Mouse (Mus musculus) hindbrain, embryonic 16.5 days (tissue): ENCODE measurements around the gene Gna13. TPM values are rescaled to one million over a fixed set of nuclear protein-coding genes. Genes with fewer than 3 reads are reported as not detected.
A peak's percentile ranks its signal among the peaks of the same experiment; 100 is the strongest.

Source experiments
- ATAC-seq: fragments of 200-750 bp; cut with Nextera tagmentation; 2 replicates; pipeline ENCODE4 v1.8.0; 2017; ENCODE audit warnings: moderate TSS enrichment, moderate library complexity
- H3K27ac ChIP-seq: fragments of 300-500 bp; sonication (generic); 2 replicates; pipeline ENCODE4 v1.5.1; 2014; ENCODE audit warnings: low read depth, mild to moderate bottlenecking, control low read depth, low read length, moderate library complexity
- H3K27me3 ChIP-seq: fragments of 300-500 bp; sonication (generic); replicated peaks from 2 replicates; pipeline ENCODE4 v1.6.1; 2014; ENCODE audit warnings: low read length; ENCODE audit not compliant: control insufficient read depth, insufficient read depth
- H3K36me3 ChIP-seq: fragments of 300-500 bp; sonication (generic); 2 replicates; pipeline ENCODE4 v1.6.1; 2014; ENCODE audit warnings: mild to moderate bottlenecking, low read length, moderate library complexity, mixed read lengths; ENCODE audit not compliant: control insufficient read depth, insufficient read depth
- H3K4me1 ChIP-seq: fragments of 300-500 bp; sonication (generic); 2 replicates; pipeline ENCODE4 v1.6.1; 2014; ENCODE audit warnings: low read depth, low read length; ENCODE audit not compliant: control insufficient read depth, insufficient read depth
- H3K4me2 ChIP-seq: fragments of 300-500 bp; sonication (generic); 2 replicates; pipeline ENCODE4 v1.6.1; 2014; ENCODE audit warnings: mild to moderate bottlenecking, low read length, control low read depth, moderate library complexity
- H3K4me3 ChIP-seq: fragments of 300-500 bp; sonication (generic); 2 replicates; pipeline ENCODE4 v1.5.1; 2014; ENCODE audit warnings: mild to moderate bottlenecking, low read length, control low read depth, moderate library complexity
- H3K9ac ChIP-seq: fragments of 300-500 bp; sonication (generic); 2 replicates; pipeline ENCODE4 v1.6.1; 2014; ENCODE audit warnings: low read depth, mild to moderate bottlenecking, control low read depth, low read length, moderate library complexity
- H3K9me3 ChIP-seq: fragments of 300-500 bp; sonication (generic); 2 replicates; pipeline ENCODE4 v1.6.1; 2014; ENCODE audit warnings: mild to moderate bottlenecking, low read length, moderate library complexity; ENCODE audit not compliant: control insufficient read depth
- WGBS: fragments of 180-500 bp; shearing (Covaris S2); extraction: QIAGEN DNeasy Blood & Tissue Kit; methylation state at CpG from one replicate; pipeline ENCODE4 v1.1.7; 2014; 5-methylcytosine and 5-hydroxymethylcytosine counted together
- polyA plus RNA-seq: library from polyadenylated mRNA; unstranded; fragments of >200 nt; fragmentation: Nextera tagmentation; extraction: Ambion mirVana; gene quantifications from 2 replicates; pipeline ENCODE4 v1.2.1, GENCODE M21; 2015

Gene Gna13
- polyA plus RNA-seq, 1 experiment from 2014 or later, result 21.3 TPM

DNA sequence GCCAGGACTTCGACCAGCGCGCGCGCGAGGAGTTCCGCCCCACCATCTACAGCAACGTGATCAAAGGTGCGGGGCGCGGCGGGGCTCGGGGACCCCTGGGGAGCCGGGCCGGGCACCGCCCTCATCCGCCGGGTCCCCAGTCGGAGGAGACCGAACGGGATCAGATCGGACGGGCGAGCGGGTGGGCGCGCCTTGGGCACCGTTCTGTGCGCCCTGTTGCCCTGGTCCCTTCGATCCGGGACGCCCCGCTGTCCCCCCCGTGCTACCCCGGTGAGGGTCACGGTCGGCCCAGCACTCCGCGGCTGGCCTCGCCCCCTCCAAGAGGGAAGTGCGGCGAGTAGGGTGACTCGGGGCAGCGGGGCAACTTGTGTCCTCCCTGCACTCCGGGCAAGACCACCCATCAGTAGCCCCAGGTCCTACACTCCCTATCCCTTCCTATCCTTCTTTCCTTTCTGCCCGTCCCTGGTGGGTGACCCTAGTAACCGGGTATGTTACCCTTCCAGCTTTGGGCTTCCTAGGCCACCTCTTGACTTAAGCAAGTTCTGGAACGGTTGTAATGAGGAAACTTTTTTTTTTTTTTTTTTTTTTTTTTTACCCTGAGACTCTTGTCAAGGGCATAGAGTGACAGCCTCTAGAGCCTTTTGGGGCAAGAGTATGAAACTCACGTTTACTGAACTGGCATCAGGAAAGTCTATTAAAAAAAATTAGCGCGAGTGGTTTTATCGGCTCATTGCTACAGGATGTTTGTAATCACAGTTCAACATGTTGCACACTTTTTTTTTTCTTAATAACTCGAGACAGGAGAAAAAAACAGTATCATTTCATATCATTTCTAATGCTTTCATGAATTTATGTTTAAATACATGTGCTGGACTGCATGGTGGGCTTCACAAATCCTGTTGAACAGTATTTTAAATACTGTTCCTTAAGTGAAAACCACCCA, 831 bp downstream of the Gna13 start:
- peak overlapping the region; percentile 91 for H3K4me3 ChIP-seq
- H3K36me3 ChIP-seq, result 0 out of 2 replicates have a peak, but pooled peaks cover 2% of the 10 kb centered on the region
- H3K4me1 ChIP-seq, result peaks cover 45% of the 10 kb centered on the region
- H3K27me3 ChIP-seq, result no peaks in the 10 kb centered on the region
- peak; percentile 44 for ATAC-seq
- H3K9me3 ChIP-seq, result no peaks in the 10 kb centered on the region
- peak overlapping the region; percentile 97 for H3K27ac ChIP-seq
- peak overlapping the region; percentile 89 for H3K9ac ChIP-seq
- H3K4me2 ChIP-seq, result peak overlapping the region; percentile 70
- 5% methylated on average over 25 of the region's 53 CpGs for WGBS

DNA sequence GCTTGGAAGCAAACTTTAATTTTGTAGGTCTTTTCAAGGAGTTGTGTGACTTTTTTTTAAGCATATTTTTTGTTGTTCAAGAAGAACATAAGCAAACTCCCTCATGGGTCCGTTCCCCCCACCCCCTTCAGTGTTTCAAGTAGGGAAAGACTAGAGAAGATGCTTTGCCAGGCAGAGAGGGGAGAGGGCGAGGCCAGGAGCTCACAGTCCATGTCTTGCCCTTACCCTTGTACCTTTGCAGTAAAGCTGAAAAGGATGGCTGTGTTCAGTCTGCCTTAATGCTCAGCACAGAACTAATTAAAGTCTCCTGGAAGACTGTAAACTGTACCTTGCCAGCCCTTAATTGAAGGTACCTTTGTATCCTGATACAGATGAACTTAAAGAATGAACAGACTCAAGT, 1.7 kb downstream of the Gna13 start:
- WGBS, result 61% methylated on average over 2 of the region's 2 CpGs
- Histone ChIP-seq H3K36me3 (peaks cover 2% of the 10 kb centered on the region; the same call in 1 of the 2 replicates), H3K4me2 (peak overlapping the region; percentile 70), H3K9ac (peak overlapping the region; percentile 29; the same call in 1 of the 2 replicates), H3K9me3 (no peaks in the 10 kb centered on the region), H3K4me1 (peaks cover 50% of the 10 kb centered on the region), H3K27ac (no peak overlapping the region), H3K4me3 (peak overlapping the region; percentile 9), H3K27me3 (no peaks in the 10 kb centered on the region)
- ATAC-seq, result no peak

DNA sequence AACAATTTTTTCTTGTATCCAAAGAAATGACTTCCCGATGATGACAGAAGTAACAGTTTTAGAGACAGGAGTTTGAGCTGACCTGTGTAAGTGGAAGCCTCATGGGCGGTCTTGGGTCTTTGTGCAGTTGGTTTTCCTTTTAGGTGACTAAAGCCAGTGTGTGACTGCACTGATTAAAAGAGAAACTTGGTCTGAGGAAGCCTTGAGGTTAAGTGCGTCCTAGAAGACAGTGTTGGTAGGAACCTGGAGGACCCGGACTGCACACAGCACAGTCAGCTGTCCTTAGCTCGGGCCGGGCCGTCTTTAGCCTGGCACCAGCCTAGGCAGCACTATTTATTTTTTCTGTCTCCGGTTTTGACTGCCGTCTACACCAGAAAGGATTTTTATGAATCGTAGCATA, 2.2 kb downstream of the Gna13 start:
- 69% methylated on average over 10 of the region's 10 CpGs for WGBS
- Histone ChIP-seq H3K9ac (peak overlapping the region; percentile 29; the same call in 1 of the 2 replicates), H3K4me3 (peak overlapping the region; percentile 9), H3K27me3 (no peaks in the 10 kb centered on the region), H3K27ac (no peak overlapping the region), H3K36me3 (peaks cover 5% of the 10 kb centered on the region), H3K4me2 (peak overlapping the region; percentile 70), H3K4me1 (peaks cover 52% of the 10 kb centered on the region), H3K9me3 (no peaks in the 10 kb centered on the region)
- ATAC-seq, result no peak

DNA sequence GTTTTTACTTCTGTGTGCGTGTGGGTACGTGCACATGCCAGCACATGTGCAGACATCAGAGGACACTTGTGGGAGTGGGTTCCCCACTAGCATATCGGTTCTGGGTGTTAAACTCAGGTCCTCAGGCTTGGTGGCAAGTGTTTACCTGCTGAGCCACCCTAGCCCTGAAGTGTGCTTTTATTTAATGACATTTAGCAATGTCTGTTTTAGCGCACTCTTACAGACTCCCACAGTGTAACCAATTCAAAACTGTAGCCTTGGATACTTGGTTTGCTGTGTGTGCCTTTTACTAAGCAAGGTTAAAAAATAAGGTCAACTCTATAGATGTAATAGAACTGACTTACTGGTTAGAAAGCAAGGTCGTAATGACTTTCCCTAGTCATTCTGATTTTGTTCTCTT, 3.2 kb downstream of the Gna13 start:
- Histone ChIP-seq H3K9ac (no peak overlapping the region), H3K27ac (no peak overlapping the region), H3K4me1 (peaks cover 56% of the 10 kb centered on the region), H3K27me3 (no peaks in the 10 kb centered on the region), H3K36me3 (peaks cover 5% of the 10 kb centered on the region), H3K4me3 (no peak overlapping the region; the same call in 1 of the 2 replicates), H3K4me2 (peak overlapping the region; percentile 70; the same call in 1 of the 2 replicates), H3K9me3 (no peaks in the 10 kb centered on the region)
- ATAC-seq, result no peak
- 86% methylated on average over 5 of the region's 5 CpGs for WGBS

DNA sequence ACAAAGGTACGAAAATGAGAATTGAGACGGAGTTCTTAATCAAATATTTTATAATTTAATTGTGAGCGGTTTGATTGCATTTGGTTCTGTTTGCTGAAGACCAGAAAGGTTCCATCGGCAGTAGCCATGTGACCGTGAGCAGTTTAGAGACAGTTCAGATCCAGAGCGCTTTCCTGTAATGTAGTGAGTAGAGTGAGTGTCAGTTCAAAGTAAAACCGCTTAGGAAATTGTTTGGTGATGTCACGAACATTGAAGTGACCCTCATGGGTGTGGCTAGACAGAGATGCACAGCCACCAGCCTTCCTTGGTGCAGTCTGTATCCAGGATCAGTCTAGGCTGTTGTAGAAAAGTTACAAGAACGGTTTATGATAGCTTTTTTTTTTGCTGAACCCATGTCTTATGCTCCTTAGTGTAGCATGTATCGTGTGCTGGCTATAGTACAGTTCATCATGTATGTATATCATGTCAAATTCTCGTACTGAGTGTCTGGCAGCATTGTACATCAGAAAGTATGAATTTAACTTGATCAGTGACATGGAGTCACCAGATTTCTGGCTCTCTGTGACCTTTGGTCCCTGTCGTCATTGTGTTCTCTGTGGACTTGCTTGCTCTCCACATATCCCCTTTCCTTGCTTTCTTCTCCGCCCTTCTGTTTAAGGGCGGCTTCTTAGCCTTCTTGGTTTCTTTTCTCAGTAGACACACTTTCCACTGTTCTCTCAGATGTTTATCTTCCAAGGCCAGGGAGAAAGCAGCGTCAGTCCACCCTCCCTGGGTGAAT, 4.4 kb downstream of the Gna13 start:
- 85% methylated on average over 15 of the region's 15 CpGs for WGBS
- Histone ChIP-seq H3K9me3 (no peaks in the 10 kb centered on the region), H3K36me3 (peaks cover 5% of the 10 kb centered on the region), H3K27me3 (no peaks in the 10 kb centered on the region), H3K4me3 (no peak overlapping the region), H3K4me1 (peaks cover 51% of the 10 kb centered on the region), H3K4me2 (peak overlapping the region; percentile 23), H3K27ac (no peak overlapping the region), H3K9ac (no peak overlapping the region)
- no peak for ATAC-seq

- Histone ChIP-seq H3K4me3 (no peak overlapping the region), H3K27me3 (no peaks in the 10 kb centered on the region), H3K9me3 (no peaks in the 10 kb centered on the region), H3K9ac (no peak overlapping the region), H3K36me3 (peaks cover 5% of the 10 kb centered on the region), H3K4me1 (peaks cover 49% of the 10 kb centered on the region), H3K4me2 (no peak overlapping the region), H3K27ac (no peak overlapping the region)
- WGBS, result 89% methylated on average over 3 of the region's 3 CpGs
- ATAC-seq, result no peak
These were observed 6.5 kb downstream of the Gna13 start for GRCm38 (mm10) chr11:109369026-109369637.

GRCm38 (mm10) chr11:109375412-109375811, 12.8 kb downstream of the Gna13 start:
- Histone ChIP-seq H3K27me3 (no peaks in the 10 kb centered on the region), H3K36me3 (no peaks in the 10 kb centered on the region; the same call in 1 of the 2 replicates)

DNA sequence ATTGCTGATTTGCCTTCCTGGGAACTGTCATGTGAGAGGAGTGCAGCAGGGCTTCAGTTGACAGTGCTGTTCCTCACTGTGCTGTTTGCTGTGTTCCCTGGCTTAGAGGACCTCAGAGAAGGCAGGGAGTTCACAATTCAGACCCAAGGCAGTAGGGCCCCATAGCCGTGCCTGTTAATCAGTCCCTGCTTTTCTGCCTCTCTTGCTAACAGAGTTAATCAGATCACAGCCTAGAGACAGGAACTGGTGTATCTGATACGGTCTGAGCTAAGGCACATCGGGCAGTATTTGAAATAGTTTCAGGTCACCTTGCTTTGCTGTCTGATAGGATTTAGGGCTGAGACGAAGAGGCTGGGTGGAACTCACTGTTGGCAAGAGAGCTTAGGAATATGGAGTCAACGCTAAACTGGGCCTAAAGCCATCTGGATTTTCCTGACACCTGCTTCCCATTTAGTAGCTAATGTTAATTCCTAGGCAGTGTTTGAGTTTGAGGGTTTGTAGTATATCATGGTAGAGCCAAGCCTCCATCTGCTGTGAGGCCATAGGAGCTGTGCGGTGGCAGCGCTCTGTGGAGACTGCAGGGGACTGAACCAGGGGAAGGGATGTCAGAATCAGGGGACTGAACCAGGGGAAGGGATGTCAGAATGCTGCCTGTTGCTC, 14.0 kb downstream of the Gna13 start:
- Histone ChIP-seq H3K27ac (no peak overlapping the region; the same call in 1 of the 2 replicates), H3K9ac (no peak overlapping the region), H3K27me3 (no peaks in the 10 kb centered on the region), H3K4me3 (no peak overlapping the region), H3K9me3 (no peaks in the 10 kb centered on the region), H3K4me2 (no peak overlapping the region), H3K4me1 (peaks cover 15% of the 10 kb centered on the region), H3K36me3 (no peaks in the 10 kb centered on the region; the same call in 1 of the 2 replicates)
- 53% methylated on average over 7 of the region's 7 CpGs for WGBS
- peak; percentile 42 for ATAC-seq

More at GRCm38 (mm10) chr11:109375412-109375811, 12.8 kb downstream of the Gna13 start:
- ATAC-seq, result no peak
- Histone ChIP-seq H3K27ac (no peak overlapping the region), H3K4me3 (no peak overlapping the region), H3K4me2 (no peak overlapping the region), H3K4me1 (peaks cover 18% of the 10 kb centered on the region), H3K9me3 (no peaks in the 10 kb centered on the region), H3K9ac (no peak overlapping the region)
- 68% methylated on average over 7 of the region's 7 CpGs for WGBS
